In genomic region chr13:24686705-24687665, GRCm38 (mm10) we compare ENCODE assay signal across 8 mouse cellular contexts. TPM values are rescaled to one million over a fixed set of nuclear protein-coding genes. Genes with fewer than 3 reads are reported as not detected.
DNase-seq lines count a peak whose midpoint lies in the region; ATAC-seq and TF ChIP-seq lines count a peak whose summit lies in the region.

No protein-coding gene starts in this region.

- no peak overlapping the region for H3K9ac ChIP-seq in MEL (ENCODE audit: control insufficient read depth, low read depth, low read length, poor library complexity, severe bottlenecking)
- H3K9ac ChIP-seq in forebrain, embryonic 15.5 days (replicated peaks) = peak overlapping the region; percentile 32

- H3K79me2 ChIP-seq in MEL (ENCODE audit: control insufficient read depth, insufficient read depth, low read length, poor library complexity) = no peaks in the 10 kb centered on the region

- no peaks in the 10 kb centered on the region for H3K9me3 ChIP-seq in MEL (replicated peaks; ENCODE audit: insufficient read depth, low read length)
- no peaks in the 10 kb centered on the region for H3K9me3 ChIP-seq in forebrain, embryonic 15.5 days

- peaks cover 0 to 43% of the 10 kb centered on the region in 2 experiments; a peak in 3 of 4 replicates for H3K36me3 ChIP-seq in MEL (ENCODE audit: control insufficient read depth in 1 of 2, insufficient read depth in 2 of 2, low read length in 2 of 2)
- H3K36me3 ChIP-seq in forebrain, embryonic 15.5 days = no peaks in the 10 kb centered on the region

- WGBS in forebrain, embryonic 15.5 days = 10% methylated on average over 15 of the region's 15 CpGs
- 41% methylated on average over 15 of the region's 15 CpGs for WGBS in lung, adult 2 months
- 13% methylated on average over 15 of the region's 15 CpGs for WGBS in olfactory bulb, adult 2 months

- DNase-seq in MEL (ENCODE audit: low read depth, low spot score) = peak; percentile 87
- DNase-seq in cerebellum, adult 11 months = peak; percentile 56
- peak; percentile 83 to 87 for DNase-seq in heart, postnatal 36 days
- peak; percentile 85 to 88 for DNase-seq in layer of hippocampus, adult 2 months (ENCODE audit: low spot score in 2 of 2)
- peak; percentile 71 for DNase-seq in lung, adult 2 months
- peak; percentile 31 for DNase-seq in testis, postnatal 14 days (ENCODE audit: low spot score)

- TF ChIP-seq EP300 in MEL (IDR thresholded peaks at IDR 0.05; ENCODE audit: low read depth in 1 of 2, low read length in 2 of 2) = no peak

- intact Hi-C loops in heart, postnatal 36 days (cut with DNase I) = loop anchor here (1.0 to 5.0 kb wide), 5 partner anchors 70 to 350 kb away; no protein-coding TSS in a partner anchor

- TF ChIP-seq CTCF in MEL (IDR thresholded peaks at IDR 0.05 in 2 of 3, conservative IDR thresholded peaks at IDR 0.05 in 1 of 3; ENCODE audit: control insufficient read depth in 1 of 3, insufficient read depth in 1 of 3, low read depth in 2 of 3, low read length in 3 of 3, poor library complexity in 1 of 3, severe bottlenecking in 1 of 3) = peak; percentile 83 to 97 (median 93)
- TF ChIP-seq CTCF in layer of hippocampus, adult 2 months (conservative IDR thresholded peaks at IDR 0.05) = peak; percentile 92
- TF ChIP-seq CTCF in lung, adult 2 months (IDR thresholded peaks at IDR 0.05; ENCODE audit: insufficient read depth, low read length) = peak; percentile 85
- 0 out of 2 replicates have a peak, but pooled peaks have one; percentile 30 for TF ChIP-seq CTCF in olfactory bulb, adult 2 months (IDR thresholded peaks at IDR 0.05; ENCODE audit: insufficient read depth, low read depth, low read length)

- no peaks in the 10 kb centered on the region for H3K27me3 ChIP-seq in MEL (ENCODE audit: control insufficient read depth in 1 of 2, insufficient read depth in 2 of 2, low read length in 2 of 2)
- no peaks in the 10 kb centered on the region for H3K27me3 ChIP-seq in forebrain, embryonic 15.5 days

- peaks cover 32 to 42% of the 10 kb centered on the region in 2 experiments for H3K4me1 ChIP-seq in MEL (ENCODE audit: control insufficient read depth in 1 of 2, insufficient read depth in 2 of 2, low read length in 2 of 2)
- H3K4me1 ChIP-seq in forebrain, embryonic 15.5 days = peaks cover 11% of the 10 kb centered on the region
- no peaks in the 10 kb centered on the region for H3K4me1 ChIP-seq in lung, adult 2 months (ENCODE audit: control insufficient read depth, insufficient read depth, low read length)
- peaks cover 4% of the 10 kb centered on the region; the same call in 1 of the 2 replicates for H3K4me1 ChIP-seq in olfactory bulb, adult 2 months (ENCODE audit: control insufficient read depth, insufficient read depth, low read length)

- H3K4me3 ChIP-seq in MEL (ENCODE audit: control insufficient read depth in 1 of 2, insufficient read depth in 1 of 2, low read depth in 2 of 2, low read length in 2 of 2) = no peak overlapping the region
- peak overlapping the region; percentile 29 for H3K4me3 ChIP-seq in forebrain, embryonic 15.5 days
- H3K4me3 ChIP-seq in layer of hippocampus, adult 2 months = peak overlapping the region; percentile 23; the same call in 1 of the 2 replicates
- no peak overlapping the region for H3K4me3 ChIP-seq in lung, adult 2 months (replicated peaks; ENCODE audit: extremely low read depth, low read depth, low read length)
- H3K4me3 ChIP-seq in olfactory bulb, adult 2 months (ENCODE audit: insufficient read depth, low read depth, low read length) = no peak overlapping the region

- TF ChIP-seq RAD21 in MEL (IDR thresholded peaks at IDR 0.05; ENCODE audit: low read depth, low read length) = peak; percentile 98

- TF ChIP-seq POLR2A in MEL (IDR thresholded peaks at IDR 0.05; ENCODE audit: control insufficient read depth in 1 of 2, insufficient read depth in 1 of 2, low read depth in 1 of 2, low read length in 2 of 2, poor library complexity in 1 of 2) = no peak
- TF ChIP-seq POLR2A in lung, adult 2 months (IDR thresholded peaks at IDR 0.05; ENCODE audit: borderline replicate concordance, extremely low read depth, low read depth, low read length) = no peak
- no peak for TF ChIP-seq POLR2A in olfactory bulb, adult 2 months (IDR thresholded peaks at IDR 0.05; ENCODE audit: insufficient read depth, low read depth, low read length)

- peak; percentile 95 for ATAC-seq in forebrain, embryonic 15.5 days (replicated peaks)

- H3K27ac ChIP-seq in MEL (ENCODE audit: control insufficient read depth, low read depth, low read length) = peak overlapping the region; percentile 23
- peak overlapping the region; percentile 79 for H3K27ac ChIP-seq in forebrain, embryonic 15.5 days (replicated peaks)
- peak overlapping the region; percentile 8; the same call in 1 of the 2 replicates for H3K27ac ChIP-seq in layer of hippocampus, adult 2 months
- H3K27ac ChIP-seq in olfactory bulb, adult 2 months (ENCODE audit: insufficient read depth, low read depth, low read length) = no peak overlapping the region

- peak overlapping the region; percentile 42 for H3K4me2 ChIP-seq in forebrain, embryonic 15.5 days (replicated peaks)

TF ChIP-seq in MEL, 35 proteins besides CTCF, POLR2A, EP300 and RAD21:
- TF ChIP-seq RCOR1 (IDR thresholded peaks at IDR 0.05; ENCODE audit: low read depth, low read length) (no peak), ZKSCAN1 (IDR thresholded peaks at IDR 0.05; ENCODE audit: low read depth, low read length) (no peak), JUND (IDR thresholded peaks at IDR 0.05; ENCODE audit: low read depth, low read length) (no peak), UBTF (IDR thresholded peaks at IDR 0.05; ENCODE audit: borderline replicate concordance, insufficient read depth, low read depth, low read length) (no peak), ETS1 (IDR thresholded peaks at IDR 0.05; ENCODE audit: low read depth, low read length) (no peak), NRF1 (IDR thresholded peaks at IDR 0.05; ENCODE audit: insufficient read depth, low read depth, low read length, poor library complexity, severe bottlenecking) (no peak), TCF12 (IDR thresholded peaks at IDR 0.05; ENCODE audit: low read depth, low read length) (0 out of 2 replicates have a peak, but pooled peaks have one; percentile 27), MXI1 (IDR thresholded peaks at IDR 0.05; ENCODE audit: low read depth, low read length) (peak; percentile 52; the same call in 1 of the 2 replicates), BHLHE40 (IDR thresholded peaks at IDR 0.05; ENCODE audit: borderline replicate concordance, low read depth, low read length) (0 out of 2 replicates have a peak, but pooled peaks have one; percentile 9), CHD1 (IDR thresholded peaks at IDR 0.05; ENCODE audit: low read depth, low read length) (no peak), MYC (IDR thresholded peaks at IDR 0.05; ENCODE audit: low read depth, low read length) (no peak), ZNF384 (IDR thresholded peaks at IDR 0.05; ENCODE audit: low read depth, low read length) (0 out of 2 replicates have a peak, but pooled peaks have one; percentile 18), MYB (IDR thresholded peaks at IDR 0.05; ENCODE audit: low read depth, low read length) (no peak), ELF1 (IDR thresholded peaks at IDR 0.05; ENCODE audit: low read depth, low read length) (no peak), ZC3H11A (IDR thresholded peaks at IDR 0.05; ENCODE audit: low read depth, low read length) (peak; percentile 92), MAX (IDR thresholded peaks at IDR 0.05; ENCODE audit: low read length) (0 out of 2 replicates have a peak, but pooled peaks have one; percentile 23), POLR2AphosphoS2 (IDR thresholded peaks at IDR 0.05; ENCODE audit: low read length) (no peak), SMC3 (IDR thresholded peaks at IDR 0.05; ENCODE audit: low read depth, low read length) (peak; percentile 91), HCFC1 (IDR thresholded peaks at IDR 0.05; ENCODE audit: low read depth, low read length) (no peak), ZMIZ1 (IDR thresholded peaks at IDR 0.05; ENCODE audit: low read depth, low read length) (no peak), NELFE (IDR thresholded peaks at IDR 0.05; ENCODE audit: low read depth, low read length) (0 out of 2 replicates have a peak, but pooled peaks have one; percentile 8), USF2 (IDR thresholded peaks at IDR 0.05; ENCODE audit: borderline replicate concordance in 1 of 2, insufficient read depth in 1 of 2, low read depth in 1 of 2, low read length in 2 of 2) (no peak), MAFK (IDR thresholded peaks at IDR 0.05; ENCODE audit: borderline replicate concordance, low read depth, low read length) (no peak), USF1 (IDR thresholded peaks at IDR 0.05; ENCODE audit: low read depth, low read length) (no peak), GATA1 (IDR thresholded peaks at IDR 0.05; ENCODE audit: low read depth, low read length) (no peak), SIN3A (IDR thresholded peaks at IDR 0.05; ENCODE audit: low read length) (peak; percentile 45; the same call in 1 of the 2 replicates), MAZ (IDR thresholded peaks at IDR 0.05; ENCODE audit: low read depth, low read length) (0 out of 2 replicates have a peak, but pooled peaks have one; percentile 6), TAL1 (IDR thresholded peaks at IDR 0.05; ENCODE audit: low read length) (no peak), KAT2A (conservative IDR thresholded peaks at IDR 0.05; ENCODE audit: low read depth, low read length) (no peak), GABPA (IDR thresholded peaks at IDR 0.05; ENCODE audit: low read depth, low read length) (no peak), MEF2A (IDR thresholded peaks at IDR 0.05; ENCODE audit: extremely low read depth, insufficient replicate concordance, low read depth, low read length, poor library complexity, severe bottlenecking) (no peak; the same call in 1 of the 2 replicates), CHD2 (IDR thresholded peaks at IDR 0.05; ENCODE audit: low read length) (no peak)

RNA-seq across cellular contexts. Expression of gene Armh2, which starts 54.0 kb away (rescaled TPM):
- not detected in 2 replicates for total RNA-seq in MEL (2012; rRNA removed)
- under 1 TPM in 1 of 2 experiments, not detected in 1; 0.19 TPM for polyA plus RNA-seq in MEL (2012; ENCODE audit: insufficient read depth in 1 of 2, insufficient read length in 2 of 2, low read depth in 1 of 2, low replicate concordance in 2 of 2, missing spikeins in 1 of 2)
- not detected in 2 replicates for polyA plus RNA-seq in forebrain, embryonic 15.5 days (2015; fragmentation: Nextera tagmentation; extraction: Ambion mirVana)
- not detected for total RNA-seq in heart, postnatal 36 days (2021)
- total RNA-seq in layer of hippocampus, adult 2 months (2021) = not detected
- not detected in 2 replicates for polyA plus RNA-seq in lung, adult 2 months (2012; rRNA removed)
- polyA plus RNA-seq in olfactory bulb, adult 2 months (2012; ENCODE audit: insufficient read depth, insufficient read length, low replicate concordance, missing spikeins) = not detected in 2 replicates

Comparison
In these comparisons a context has a peak if more than half of its experiments do, and no peak if none do; other contexts are left out.
1. DNase-seq: peak in every context shown above with its lines; median percentile 87 in MEL; 86 in layer of hippocampus, adult 2 months; 85 in heart, postnatal 36 days; 71 in lung, adult 2 months; 56 in cerebellum, adult 11 months; 31 in testis, postnatal 14 days.
2. H3K4me3 ChIP-seq: peak in forebrain, embryonic 15.5 days (single experiment) and layer of hippocampus, adult 2 months (single experiment); none in MEL (0 of 2), lung, adult 2 months (single experiment) and olfactory bulb, adult 2 months (single experiment).
3. CTCF ChIP-seq: peak in every context shown above with its lines; median percentile 93 in MEL; 92 in layer of hippocampus, adult 2 months; 85 in lung, adult 2 months; 30 in olfactory bulb, adult 2 months.